Mouse (Mus musculus) erythroblast, embryonic 14.5 days (primary cell): ENCODE results near the gene Il18bp. TPM values are rescaled to one million over a fixed set of nuclear protein-coding genes. Genes with fewer than 3 reads are reported as not detected.

ENCODE experiments used
- H3K27me3 ChIP-seq: 2 replicates; pipeline ENCODE4 v1.6.1; 2012; ENCODE audit warnings: inconsistent platforms; ENCODE audit not compliant: control insufficient read depth
- H3K36me3 ChIP-seq: 2 replicates; pipeline ENCODE4 v1.6.1; 2012; ENCODE audit warnings: mild to moderate bottlenecking, inconsistent platforms; ENCODE audit not compliant: control insufficient read depth
- H3K4me1 ChIP-seq: 2 replicates; pipeline ENCODE4 v1.6.1; 2012; ENCODE audit warnings: inconsistent platforms; ENCODE audit not compliant: control insufficient read depth
- H3K4me3 ChIP-seq: replicated peaks from 2 replicates; pipeline ENCODE3; 2012; ENCODE audit warnings: moderate library complexity, mild to moderate bottlenecking, inconsistent platforms
- H3K9me3 ChIP-seq: 2 replicates; pipeline ENCODE4 v1.6.1; 2012; ENCODE audit warnings: low read length, inconsistent platforms, mixed read lengths; ENCODE audit not compliant: control insufficient read depth
- GATA1 ChIP-seq: IDR thresholded peaks from 2 replicates; pipeline ENCODE4 v1.6.1; 2012; ENCODE audit warnings: low read length, inconsistent platforms, mixed read lengths
- TAL1 ChIP-seq: IDR thresholded peaks from 3 replicates; pipeline ENCODE4 v1.6.1; 2012; ENCODE audit warnings: low read length, inconsistent platforms, mixed read lengths
- polyA plus RNA-seq: library from polyadenylated mRNA; stranded (reverse); fragments of >175 nt; gene quantifications from 2 replicates; pipeline ENCODE4 v1.2.3, GENCODE M21; 2012

Gene Il18bp
- polyA plus RNA-seq, 1 experiment, result 1.0 TPM

DNA sequence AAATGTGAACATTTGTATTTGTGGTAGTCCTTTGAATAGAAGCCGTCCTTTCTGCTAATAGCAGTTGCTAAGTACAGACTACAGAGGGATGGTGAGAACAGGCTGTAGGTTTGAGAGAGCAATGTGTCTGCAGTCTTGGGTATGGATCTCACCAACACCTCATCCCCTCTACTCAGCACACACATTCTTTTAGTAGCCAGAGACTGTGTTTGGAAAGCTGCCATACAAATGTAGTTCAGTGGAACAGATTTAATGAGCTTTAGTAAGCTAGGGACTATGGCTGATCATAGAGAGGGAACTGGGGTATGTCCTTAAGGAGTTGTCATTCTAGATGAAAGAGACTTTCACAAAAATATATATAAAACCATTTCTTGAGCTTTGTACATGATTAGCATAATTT lies 51.2 kb downstream of the Il18bp start:
- no peak for TF ChIP-seq TAL1
- no peak for TF ChIP-seq GATA1
- Histone ChIP-seq H3K4me3 (no peak overlapping the region), H3K27me3 (no peaks in the 10 kb centered on the region), H3K36me3 (peaks cover 6% of the 10 kb centered on the region), H3K9me3 (no peaks in the 10 kb centered on the region), H3K4me1 (peaks cover 77% of the 10 kb centered on the region)

DNA sequence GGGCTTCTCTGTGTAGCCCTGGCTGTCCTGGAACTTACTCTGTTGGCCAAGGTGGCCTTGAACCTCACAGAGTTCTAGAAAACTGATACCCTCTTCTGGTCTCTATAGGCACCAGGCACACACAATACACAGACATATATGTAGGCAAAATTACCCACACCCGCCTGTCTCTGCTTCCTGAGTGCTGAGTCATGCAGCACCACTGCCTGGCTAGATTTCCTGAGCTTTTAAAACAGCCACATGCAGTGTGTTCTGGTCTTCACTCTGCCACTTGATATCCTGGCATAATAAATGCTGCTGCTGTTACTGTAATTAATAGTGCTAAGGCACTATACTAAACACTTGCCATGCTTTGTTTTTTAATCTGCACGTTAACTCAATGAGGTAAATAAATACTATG lies 52.9 kb downstream of the Il18bp start:
- peaks cover 67% of the 10 kb centered on the region for H3K4me1 ChIP-seq
- H3K4me3 ChIP-seq, result no peak overlapping the region
- no peaks in the 10 kb centered on the region for H3K9me3 ChIP-seq
- H3K36me3 ChIP-seq, result peaks cover 6% of the 10 kb centered on the region
- TF ChIP-seq GATA1 (no peak), TAL1 (no peak)
- no peaks in the 10 kb centered on the region for H3K27me3 ChIP-seq

Other genes starting within 250 kb of the Il18bp start
- gene Phox2a, start 200.4 kb downstream of the Il18bp start, polyA plus RNA-seq, result not detected in 2 replicates
- 0.50 and 1.3 TPM in 2 replicates for gene Inppl1, start 180.5 kb downstream of the Il18bp start, polyA plus RNA-seq
- gene Folr2, start 161.5 kb downstream of the Il18bp start, polyA plus RNA-seq, result not detected in 2 replicates
- gene Anapc15, start 155.0 kb downstream of the Il18bp start, polyA plus RNA-seq, result 4.8 and 5.8 TPM in 2 replicates
- not detected in 2 replicates for gene Folr1, start 147.9 kb downstream of the Il18bp start, polyA plus RNA-seq
- 10.4 and 12.4 TPM in 2 replicates for gene Lamtor1, start 112.8 kb downstream of the Il18bp start, polyA plus RNA-seq
- gene Tomt, start 112.3 kb downstream of the Il18bp start, polyA plus RNA-seq, result not detected in 2 replicates
- gene Lrrc51, start 84.8 kb downstream of the Il18bp start, polyA plus RNA-seq, result not detected in 2 replicates
- gene Numa1, start 84.6 kb downstream of the Il18bp start, polyA plus RNA-seq, result 19.8 and 24.7 TPM in 2 replicates
- gene Rnf121, start 46.8 kb upstream of the Il18bp start, polyA plus RNA-seq, result 0.12 and 0.34 TPM in 2 replicates
- 2.0 TPM in 2 replicates for gene Xndc1, start 46.8 kb upstream of the Il18bp start, polyA plus RNA-seq
- gene Xntrpc, start 47.0 kb upstream of the Il18bp start, polyA plus RNA-seq, result not detected in 2 replicates
- 0.15 and 0.37 TPM in 2 replicates for gene Trpc2, start 64.4 kb upstream of the Il18bp start, polyA plus RNA-seq
- not detected in 2 replicates for gene Art1, start 83.1 kb upstream of the Il18bp start, polyA plus RNA-seq
- gene Art5, start 90.8 kb upstream of the Il18bp start, polyA plus RNA-seq, result not detected in 2 replicates
- gene Chrna10, start 98.1 kb upstream of the Il18bp start, polyA plus RNA-seq, result 0.02 TPM in 1 of 2 replicates, not detected in the other
- 0.17 and 0.18 TPM in 2 replicates for gene Nup98, start 191.5 kb upstream of the Il18bp start, polyA plus RNA-seq
- gene Pgap2, start 191.5 kb upstream of the Il18bp start, polyA plus RNA-seq, result 0.14 and 1.5 TPM in 2 replicates
- 7.6 and 15.0 TPM in 2 replicates for gene Rhog, start 237.4 kb upstream of the Il18bp start, polyA plus RNA-seq
- gene Stim1, start 249.1 kb upstream of the Il18bp start, polyA plus RNA-seq, result 2.7 and 2.9 TPM in 2 replicates